Mouse (Mus musculus) neural tube, embryonic 10.5 days (tissue): Measurements from ENCODE around the gene 4921517D22Rik.
A peak's percentile ranks its signal among the peaks of the same experiment; 100 is the strongest.

Source experiments
- DNase-seq: peaks from one replicate; pipeline ENCODE4 v3.0.0-alpha.2; 2017; ENCODE audit warnings: low spot score; ENCODE audit errors: extremely low spot score

The 4921517D22Rik gene

DNA sequence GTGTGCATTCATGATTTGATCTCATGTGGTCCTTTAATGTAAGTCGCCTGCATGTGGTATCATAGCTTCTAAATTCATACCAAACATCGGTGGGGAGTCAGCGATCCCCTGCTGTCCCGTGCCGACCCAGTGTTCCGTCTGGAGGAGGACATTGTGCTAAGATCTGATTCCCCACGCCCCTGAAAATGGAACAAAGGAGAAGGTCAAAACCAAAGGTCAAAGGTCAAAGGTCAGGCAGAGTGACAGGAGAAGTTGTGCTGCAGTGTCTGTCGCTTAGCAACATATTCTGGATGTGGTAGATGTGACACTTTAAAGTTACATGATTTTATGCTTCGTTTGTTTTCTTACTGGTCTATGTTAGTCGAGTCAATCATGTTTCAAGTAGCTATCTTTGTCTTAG lies 2.4 kb downstream of the 4921517D22Rik start:
- peak; percentile 55 for DNase-seq

DNA sequence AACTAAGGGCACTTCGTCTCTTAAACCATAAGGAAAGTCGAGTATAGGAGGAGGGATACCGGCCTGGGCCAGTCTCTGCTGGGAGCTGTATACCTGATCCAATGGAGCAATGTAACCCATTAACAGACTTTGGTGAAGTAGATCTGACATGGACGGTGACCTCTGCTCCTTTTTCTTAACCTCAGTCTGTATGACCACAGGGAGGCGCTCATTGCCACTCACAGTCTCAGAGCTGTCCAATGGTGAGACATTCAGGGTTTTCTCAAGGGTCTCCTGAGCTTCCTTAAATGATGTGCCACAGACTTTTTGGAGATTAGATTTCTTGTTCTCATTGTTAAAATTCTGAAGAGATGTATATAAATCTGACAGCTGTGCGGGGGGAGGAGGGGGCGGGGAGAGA lies 3.3 kb downstream of the 4921517D22Rik start:
- no peak for DNase-seq

DNA sequence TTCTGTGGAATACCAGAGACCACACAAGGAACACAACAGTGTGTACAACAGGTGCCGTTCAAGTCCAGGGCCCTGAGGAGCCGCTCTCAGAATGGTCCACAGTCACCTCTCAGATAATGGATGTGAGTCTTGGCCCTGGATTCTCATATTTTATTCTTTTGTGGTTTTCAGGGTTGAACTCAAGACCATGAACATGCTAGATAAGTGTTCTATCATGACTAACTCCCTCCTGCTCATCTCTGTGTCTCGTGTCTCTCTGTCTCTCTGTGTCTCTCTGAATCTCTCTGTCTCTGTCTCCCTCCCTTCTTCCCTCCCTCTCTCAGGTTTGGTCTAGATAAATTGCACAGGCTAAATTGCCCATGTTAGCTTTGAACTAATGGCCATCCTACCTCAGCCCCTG lies 4.1 kb downstream of the 4921517D22Rik start:
- no peak for DNase-seq

DNA sequence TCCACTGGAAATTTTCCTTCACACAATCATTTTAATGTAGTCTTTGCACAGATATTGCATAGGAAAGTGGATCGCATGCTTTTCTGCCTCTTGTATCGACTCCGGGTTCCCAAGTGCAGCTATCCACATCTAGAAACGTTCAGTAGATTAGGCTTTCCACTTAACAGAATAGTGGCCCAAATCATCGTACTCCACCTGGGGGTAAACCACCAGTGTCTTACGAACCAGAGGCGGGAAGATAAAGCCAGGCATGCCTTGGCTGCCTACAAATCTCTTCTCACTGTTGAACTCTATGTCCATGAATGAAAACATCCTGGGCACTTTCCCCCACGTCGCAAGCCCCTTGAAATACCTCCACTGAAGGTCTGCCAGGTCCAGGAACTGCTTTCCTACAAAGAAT lies 4.6 kb downstream of the 4921517D22Rik start:
- DNase-seq: no peak

DNA sequence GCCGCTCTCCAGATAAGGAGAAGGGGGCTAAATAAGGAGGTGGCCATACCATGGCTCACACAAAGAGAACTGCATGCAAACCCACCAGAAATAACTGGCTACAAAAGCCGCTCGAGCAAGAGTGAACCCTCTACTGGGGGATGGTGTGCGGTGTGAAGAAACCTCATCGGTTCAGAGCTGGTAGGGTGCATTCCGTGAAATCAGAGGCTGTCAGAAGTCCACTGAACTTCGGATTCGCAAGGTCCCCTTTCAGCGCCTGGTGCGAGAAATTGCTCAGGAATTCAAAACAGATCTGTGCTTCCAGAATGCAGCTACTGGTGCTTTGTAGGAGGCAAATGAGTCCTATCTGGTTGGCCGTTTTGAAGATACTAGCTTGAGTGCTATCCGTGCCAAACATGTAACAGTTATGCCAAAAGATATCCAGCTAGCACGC lies 5.6 kb downstream of the 4921517D22Rik start:
- DNase-seq: no peak

DNA sequence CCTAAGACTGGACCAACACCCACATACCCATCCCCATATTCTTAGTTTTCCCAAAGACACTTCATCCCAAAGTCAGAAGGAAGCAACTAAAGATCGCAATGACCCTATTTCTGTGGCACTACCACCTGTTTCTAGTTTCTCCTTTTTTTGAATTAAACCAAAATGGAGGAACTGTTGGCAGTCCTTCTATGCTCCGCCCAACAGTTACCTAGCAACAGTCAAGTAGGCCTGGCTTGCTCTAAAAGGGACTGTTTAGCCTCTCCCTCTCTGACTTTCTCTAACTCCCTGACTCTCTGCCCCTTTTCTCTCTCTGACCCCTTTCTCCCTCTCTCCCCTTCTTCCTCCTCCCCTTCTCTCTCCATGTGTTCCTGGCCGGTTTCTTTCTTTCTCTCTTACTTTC lies 8.7 kb downstream of the 4921517D22Rik start:
- DNase-seq: no peak

DNA sequence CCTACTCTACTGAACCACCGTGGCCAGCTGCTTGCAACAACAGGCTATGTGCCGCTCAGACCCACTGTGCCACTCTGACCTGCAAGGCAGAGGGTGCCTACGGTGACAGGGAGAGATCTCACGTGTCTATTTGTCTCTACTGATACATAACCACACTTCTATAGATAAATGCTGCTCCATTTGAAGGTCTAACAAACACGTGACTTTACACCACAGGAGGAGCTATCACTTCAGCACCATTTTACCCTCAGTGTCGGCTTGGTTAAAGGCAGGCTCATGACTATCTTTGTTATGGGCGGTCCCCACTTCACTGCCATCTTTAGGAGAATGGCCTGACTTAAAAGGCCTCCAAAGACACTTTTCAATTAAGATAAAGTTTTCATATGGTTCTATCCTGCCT lies 11.3 kb downstream of the 4921517D22Rik start:
- no peak for DNase-seq

DNA sequence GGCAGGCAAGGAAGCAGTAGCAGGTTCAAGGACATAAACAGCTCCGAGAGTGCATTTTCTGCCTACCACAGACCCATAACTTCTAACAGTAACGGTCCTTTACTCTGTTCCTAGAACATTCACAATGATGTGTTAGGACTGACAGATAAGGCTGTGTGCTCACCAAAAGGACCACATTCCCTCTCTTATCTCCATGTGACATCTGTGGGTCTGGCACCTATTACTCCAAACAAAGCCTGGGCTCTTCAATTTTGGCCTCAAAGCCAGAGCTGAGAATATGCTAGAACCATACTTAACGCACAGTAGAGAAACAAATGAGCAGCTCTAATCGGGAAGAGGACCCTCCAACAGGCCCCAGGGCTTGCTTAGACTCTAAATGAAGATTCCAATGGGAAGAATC lies 14.0 kb downstream of the 4921517D22Rik start:
- no peak for DNase-seq

DNA sequence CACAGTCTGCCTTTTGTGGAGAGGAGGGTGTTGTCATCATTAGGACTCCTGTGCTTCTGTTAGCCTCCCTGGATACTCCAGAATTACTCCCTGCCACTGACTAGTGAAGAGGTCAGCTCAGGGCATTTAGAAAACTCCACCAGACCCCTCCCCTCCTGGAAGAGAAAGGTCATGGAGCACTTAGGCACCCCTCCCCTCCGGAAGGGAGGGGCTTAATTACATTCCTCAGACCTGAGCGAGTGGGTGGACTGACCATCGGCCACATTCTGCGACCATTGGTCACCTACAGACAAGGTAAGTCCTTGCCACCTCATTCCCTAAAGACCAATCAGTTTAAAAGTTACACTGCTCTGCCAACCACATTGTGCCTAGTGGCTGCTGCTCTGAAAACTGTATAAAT lies 14.6 kb downstream of the 4921517D22Rik start:
- no peak for DNase-seq

DNA sequence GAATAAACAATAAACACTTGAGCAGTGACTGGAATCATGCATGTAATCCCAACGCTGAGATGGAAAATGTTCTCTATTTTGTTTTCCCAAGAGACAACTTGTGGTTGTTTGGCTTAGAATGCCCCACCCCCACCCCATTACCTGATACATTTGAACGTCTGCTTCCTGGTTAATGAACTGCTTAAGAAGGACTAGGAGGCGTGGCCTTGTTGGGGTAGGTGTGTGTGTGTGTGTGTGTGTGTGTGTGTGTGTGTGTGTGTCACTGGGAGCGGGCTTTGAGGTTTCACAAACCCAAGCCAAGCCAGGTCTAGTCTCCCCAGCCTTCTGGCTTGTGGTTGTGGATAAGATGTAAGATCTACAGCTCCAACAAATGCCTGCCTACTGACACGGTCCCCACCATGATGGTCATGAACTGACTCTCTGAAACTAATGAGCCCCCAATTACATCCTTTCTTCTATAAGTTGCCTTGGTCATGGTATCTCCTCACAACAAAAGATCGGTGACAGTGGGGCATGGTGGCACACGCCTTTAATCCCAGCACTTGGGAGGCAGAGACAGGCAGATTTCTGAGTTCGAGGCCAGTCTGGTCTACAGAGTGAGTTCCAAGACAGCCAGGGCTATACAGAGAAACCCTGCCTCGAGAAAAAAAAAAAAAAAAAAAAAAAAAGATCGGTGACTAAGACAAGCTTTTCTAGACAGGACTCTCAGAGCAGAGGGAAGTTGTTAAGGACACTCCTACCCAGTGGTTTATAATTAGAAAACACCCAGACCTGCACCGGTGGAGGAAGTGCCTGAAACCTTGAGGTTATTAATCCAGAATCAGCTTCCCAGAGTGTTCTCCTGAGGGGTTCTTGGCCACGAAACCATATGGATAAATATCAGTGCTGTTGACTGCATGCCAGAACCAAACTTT lies 17.3 kb downstream of the 4921517D22Rik start:
- no peak for DNase-seq

DNA sequence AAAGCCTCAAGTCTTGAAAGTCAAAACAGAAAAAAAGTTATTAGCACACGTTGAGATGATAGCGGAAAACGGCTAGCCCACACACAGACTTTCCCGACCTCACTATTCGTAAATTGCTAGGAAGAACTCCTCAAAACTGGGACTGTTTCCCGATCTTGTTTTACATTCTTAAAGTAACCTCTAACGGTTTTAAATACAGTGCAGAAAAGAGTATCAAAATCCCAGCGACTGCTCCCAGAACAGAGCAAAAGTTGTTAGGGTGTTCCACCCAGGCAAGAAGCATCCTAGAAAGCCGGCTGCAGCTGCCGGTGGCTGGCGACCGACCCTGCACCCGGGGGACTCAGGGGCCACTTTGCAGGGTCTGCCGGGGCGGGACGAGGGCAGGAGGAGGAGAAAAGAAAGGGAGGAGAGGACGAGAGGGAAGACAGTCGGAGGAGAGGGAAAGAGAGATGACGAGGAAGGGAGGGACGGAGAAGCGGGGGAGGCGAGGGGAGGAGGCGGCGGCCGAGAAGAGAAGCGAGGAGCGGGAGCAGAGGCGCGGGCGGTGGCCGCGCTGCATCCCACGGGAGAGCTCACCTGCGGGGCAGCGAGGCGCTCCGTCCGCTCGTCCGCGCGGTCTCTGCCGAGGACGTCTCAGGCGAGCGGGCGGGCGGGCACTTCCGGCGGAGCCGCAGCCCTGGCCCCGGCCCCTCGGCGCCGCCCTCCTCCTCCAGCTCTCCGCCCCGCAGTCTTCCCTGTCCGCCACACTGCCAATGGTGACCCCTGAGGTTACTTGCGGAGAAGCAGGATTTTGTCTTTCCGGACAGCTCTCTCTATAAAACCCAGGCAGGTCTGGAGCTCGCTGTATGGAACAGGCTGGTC lies 18.5 kb downstream of the 4921517D22Rik start, which contains the start of gene Golm1:
Gene Golm1 (minus strand): TSS at position 661 of the 861 bp plus-strand sequence.
- peak; percentile 80 for DNase-seq

DNA sequence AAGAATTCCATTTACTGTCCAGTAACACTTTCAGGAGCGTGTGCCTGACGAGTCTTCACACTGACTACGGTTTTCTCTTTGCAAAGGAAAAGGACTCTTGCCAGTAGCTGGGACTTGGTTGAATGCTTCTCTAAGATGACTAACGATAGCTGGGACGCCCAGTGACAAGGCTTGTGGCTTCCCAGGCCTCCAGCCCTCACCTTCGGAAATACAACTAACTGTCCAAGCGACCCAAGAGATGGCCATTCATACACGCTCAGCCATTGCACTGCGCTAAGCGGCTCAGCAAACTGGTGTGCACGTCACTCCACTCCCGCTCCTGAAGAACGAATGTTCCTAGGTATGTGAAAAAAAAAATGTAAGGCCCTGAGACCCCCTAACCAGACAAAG lies 19.2 kb downstream of the 4921517D22Rik start:
- peak; percentile 63 for DNase-seq

DNA sequence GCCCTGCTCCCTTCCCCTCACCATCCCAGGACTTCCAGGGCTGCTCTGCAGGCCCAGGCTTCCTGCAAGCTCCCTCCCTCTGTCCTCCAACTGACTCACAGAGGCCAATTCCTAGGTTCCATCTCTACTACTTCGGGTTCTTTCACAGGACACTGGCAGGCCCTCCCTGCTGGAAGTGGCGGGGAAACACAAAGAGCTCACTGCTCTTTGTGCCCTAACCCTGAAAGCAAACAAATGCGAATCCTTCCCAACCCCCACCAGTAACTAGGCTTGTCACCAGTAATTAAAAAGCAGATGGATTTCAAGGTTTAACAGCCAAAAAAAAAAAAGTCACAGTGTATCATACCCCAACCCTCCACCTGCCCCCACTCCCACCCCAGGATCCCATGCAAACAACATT lies 19.7 kb downstream of the 4921517D22Rik start:
- peak; percentile 61 for DNase-seq

DNA sequence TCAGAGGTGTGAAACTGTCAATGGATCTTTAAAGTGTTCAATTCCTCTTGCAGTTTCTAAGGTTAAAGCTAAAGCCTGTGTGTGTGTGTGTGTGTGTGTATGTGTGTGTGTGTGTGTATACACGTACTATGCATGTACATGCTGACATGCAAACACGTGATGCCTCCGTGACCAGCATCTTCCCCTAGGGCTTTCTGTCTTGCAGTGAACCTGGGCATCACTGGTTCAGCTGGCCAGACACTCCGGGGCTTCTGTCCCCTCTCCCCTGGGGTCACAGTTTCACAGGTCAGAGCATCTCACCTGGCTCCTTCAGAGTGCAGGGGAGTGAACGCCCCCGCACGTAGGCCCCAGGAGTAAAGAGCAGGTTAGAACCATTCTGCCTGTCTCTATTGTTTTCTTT lies 20.3 kb downstream of the 4921517D22Rik start:
- no peak for DNase-seq

DNA sequence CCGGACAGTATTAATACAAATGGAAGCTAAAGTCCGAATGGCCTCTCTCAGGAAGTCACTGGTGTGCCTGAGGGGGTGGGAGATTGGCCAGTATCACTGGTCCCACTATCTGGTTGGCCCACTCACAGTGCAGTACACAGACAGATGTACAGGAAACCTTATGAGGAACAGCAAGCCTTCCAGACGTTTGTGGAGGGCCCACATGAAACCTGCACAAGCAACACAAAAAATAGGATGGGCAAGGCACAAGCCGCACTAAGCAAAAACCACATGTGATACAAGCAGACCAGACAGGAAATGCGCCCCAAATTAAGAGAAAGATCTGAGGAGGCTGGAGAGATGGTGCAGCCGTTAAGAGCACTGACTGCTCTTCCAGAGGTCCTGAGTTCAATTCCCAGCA lies 21.7 kb downstream of the 4921517D22Rik start:
- no peak for DNase-seq

DNA sequence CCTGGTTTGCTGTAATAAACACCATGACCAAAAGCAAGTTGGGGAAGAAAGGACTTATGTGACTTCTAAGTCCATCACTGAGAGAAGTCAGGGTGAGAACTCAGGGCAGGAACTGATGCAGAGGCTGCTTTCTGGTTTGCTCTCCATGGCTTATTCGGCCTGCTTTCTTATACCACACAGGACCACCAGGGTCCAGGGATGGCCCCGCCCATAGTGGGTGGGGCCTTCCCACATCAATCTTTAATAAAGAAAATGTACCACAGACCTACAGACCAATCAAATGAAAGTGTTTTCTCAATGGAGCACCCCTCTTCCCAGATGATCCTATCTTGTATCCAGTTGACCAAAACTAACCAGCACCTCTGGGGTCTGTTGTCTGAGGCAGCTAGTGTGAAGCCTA lies 22.4 kb downstream of the 4921517D22Rik start:
- DNase-seq: no peak

DNA sequence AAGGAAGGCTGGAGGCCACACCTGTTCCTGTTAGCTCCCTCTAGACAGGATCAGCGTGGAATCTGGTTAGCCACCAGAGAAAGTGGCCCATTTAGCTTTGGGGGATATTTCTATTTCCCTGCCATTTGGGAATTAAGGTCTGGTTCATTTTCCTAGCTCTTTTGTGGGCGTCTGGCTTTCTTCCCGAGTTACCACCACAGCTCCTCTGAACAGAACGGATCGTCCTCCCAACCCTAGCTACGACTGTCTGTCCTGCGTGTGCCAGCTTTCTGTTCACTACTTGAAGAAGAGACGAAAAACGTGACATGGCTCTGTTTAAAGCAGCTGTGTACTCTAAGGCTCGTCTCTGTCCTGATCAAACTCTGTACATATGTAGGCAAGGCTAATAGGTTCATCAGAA lies 24.0 kb downstream of the 4921517D22Rik start:
- DNase-seq: no peak

DNA sequence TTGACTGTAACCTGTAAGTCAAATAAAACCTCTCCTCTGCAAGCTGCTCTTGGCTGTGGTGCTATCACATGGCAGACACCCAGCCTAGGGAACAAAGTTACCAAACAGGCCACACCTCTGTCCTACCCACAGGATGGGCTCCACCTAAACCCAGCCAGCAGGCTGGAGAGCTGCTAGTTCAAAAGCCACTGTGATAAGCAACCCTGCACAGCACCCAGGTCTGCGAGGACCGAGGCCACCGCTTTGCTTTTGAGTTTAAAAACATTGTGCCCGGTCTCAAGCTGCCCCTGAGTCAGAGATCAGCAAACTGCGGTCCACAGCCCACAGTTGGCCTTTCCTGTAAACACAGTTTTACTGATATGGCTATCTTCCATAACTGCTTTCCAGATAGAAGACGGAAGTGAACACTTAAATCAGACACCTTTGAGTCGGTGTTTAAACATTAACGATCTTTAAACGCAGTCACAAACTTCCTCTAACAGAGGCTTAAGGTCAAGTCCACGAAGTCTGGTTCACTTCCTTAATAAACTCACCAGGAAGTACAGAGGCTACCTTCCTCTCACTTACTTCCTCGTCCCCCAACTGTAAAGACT lies 25.3 kb downstream of the 4921517D22Rik start:
- DNase-seq: no peak

DNA sequence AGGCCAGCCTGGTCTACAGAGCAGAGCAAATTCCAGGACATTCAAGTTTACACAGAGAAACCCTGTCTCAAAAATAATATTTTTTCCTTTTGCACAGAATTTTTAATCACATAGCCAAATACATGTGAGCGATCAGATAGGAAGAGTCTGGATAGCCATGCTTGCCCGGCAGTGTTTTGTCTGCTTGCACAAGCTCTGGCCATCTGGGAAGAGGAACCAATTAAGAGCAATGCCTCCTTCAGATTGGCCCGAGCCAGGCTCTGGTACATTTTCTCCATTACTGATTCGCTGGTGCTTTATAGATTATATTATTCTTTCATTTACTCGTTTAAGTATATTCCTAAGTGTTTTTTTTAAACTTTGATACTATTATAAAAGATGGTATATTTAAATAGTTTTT lies 26.1 kb downstream of the 4921517D22Rik start:
- no peak for DNase-seq

DNA sequence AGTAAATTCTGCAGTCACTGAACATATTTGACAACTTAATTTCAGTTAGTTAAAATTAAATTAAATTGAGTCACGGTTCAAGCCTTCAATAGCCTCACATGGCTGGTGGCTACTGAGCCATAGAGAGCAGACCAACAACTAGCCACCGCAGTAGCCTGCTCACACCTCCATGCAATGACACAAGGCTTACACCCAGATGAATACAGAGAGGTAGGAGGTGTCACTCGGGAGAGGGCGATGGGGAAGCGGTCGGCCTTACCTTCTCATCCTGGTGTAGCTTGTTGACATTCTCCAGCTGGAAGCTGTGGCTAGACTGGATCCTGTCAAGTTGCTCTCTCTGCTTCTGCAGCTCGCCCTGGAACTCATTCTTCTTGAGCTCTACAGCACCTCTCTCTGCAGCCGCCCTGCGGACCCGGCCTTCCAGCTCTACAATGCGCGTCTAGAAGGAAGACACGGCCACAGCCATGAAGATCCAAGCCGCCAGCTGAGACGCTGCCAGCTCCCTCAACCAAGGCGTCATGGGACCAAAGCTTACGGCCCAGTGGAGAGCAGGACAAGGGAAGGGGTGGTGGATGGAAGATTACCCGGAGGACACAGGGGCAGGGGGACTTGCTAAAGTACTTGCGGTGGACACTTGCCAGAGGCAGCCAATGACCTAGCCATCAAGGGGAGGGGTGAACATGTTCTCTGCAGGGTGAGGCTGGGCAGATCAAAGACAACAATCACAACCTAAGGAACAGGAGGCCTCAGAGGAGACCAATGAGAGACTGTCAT lies 29.8 kb downstream of the 4921517D22Rik start:
- no peak for DNase-seq

DNA sequence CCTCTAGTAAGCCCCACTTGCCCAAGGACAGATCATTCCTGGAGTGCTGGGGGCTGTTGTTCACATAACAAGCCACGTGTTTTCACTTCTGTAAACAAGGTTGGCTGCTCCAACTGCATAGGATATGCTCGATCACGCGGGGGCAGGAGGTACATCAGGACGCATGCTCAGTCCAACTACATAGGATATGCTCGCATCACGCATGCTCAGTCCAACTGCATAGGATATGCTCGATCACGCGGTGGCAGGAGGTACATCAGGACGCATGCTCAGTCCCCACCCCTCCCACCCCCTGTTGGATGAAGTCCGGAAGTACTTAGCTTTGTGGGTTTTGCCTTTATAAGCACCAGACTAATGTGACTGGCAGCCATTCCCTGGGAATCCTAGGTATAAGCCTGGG lies 31.9 kb downstream of the 4921517D22Rik start:
- DNase-seq: no peak
